Mouse (Mus musculus): Measurements from ENCODE around the gene Arhgap35. TPM values are rescaled to one million over a fixed set of nuclear protein-coding genes. Genes with fewer than 3 reads are reported as not detected.

Arhgap35 gene
- polyA plus RNA-seq, 1 experiment from 2014 or later = 41.2 TPM

- WGBS = 73% methylated on average over 1 of the region's 1 CpGs
- H3K4me2 ChIP-seq (ENCODE audit: low read length) = no peak overlapping the region
- no peak for ATAC-seq
- H3K27ac ChIP-seq (ENCODE audit: low read length) = no peak overlapping the region
- no peak overlapping the region for H3K9ac ChIP-seq (replicated peaks; ENCODE audit: low read depth, low read length)
- peaks cover 13% of the 10 kb centered on the region for H3K4me1 ChIP-seq (replicated peaks; ENCODE audit: control insufficient read depth, insufficient read depth, low read length)
- no peaks in the 10 kb centered on the region for H3K36me3 ChIP-seq (ENCODE audit: control insufficient read depth, insufficient read depth)
- no peaks in the 10 kb centered on the region for H3K27me3 ChIP-seq (replicated peaks; ENCODE audit: control insufficient read depth, insufficient read depth, low read length)
- H3K9me3 ChIP-seq (ENCODE audit: control insufficient read depth, low read length) = no peaks in the 10 kb centered on the region
- H3K4me3 ChIP-seq (replicated peaks; ENCODE audit: low read length) = no peak overlapping the region
Measured at GRCm38 (mm10) chr7:16583775-16584174, 31.0 kb downstream of the Arhgap35 start.

- Histone ChIP-seq H3K9me3 (ENCODE audit: control insufficient read depth, low read length) (no peaks in the 10 kb centered on the region), H3K27me3 (replicated peaks; ENCODE audit: control insufficient read depth, insufficient read depth, low read length) (no peaks in the 10 kb centered on the region), H3K4me3 (replicated peaks; ENCODE audit: low read length) (no peak overlapping the region), H3K4me2 (ENCODE audit: low read length) (no peak overlapping the region), H3K27ac (ENCODE audit: low read length) (no peak overlapping the region), H3K9ac (replicated peaks; ENCODE audit: low read depth, low read length) (no peak overlapping the region), H3K36me3 (ENCODE audit: control insufficient read depth, insufficient read depth) (no peaks in the 10 kb centered on the region), H3K4me1 (replicated peaks; ENCODE audit: control insufficient read depth, insufficient read depth, low read length) (peaks cover 13% of the 10 kb centered on the region)
- no peak for ATAC-seq
- WGBS = 90% methylated on average over 3 of the region's 3 CpGs
Measured at GRCm38 (mm10) chr7:16582299-16582698, 32.5 kb downstream of the Arhgap35 start.

- H3K4me2 ChIP-seq (ENCODE audit: low read length) = no peak overlapping the region
- WGBS = 71% methylated on average over 13 of the region's 13 CpGs
- no peak overlapping the region for H3K27ac ChIP-seq (ENCODE audit: low read length)
- no peak; the same call in 1 of the 2 replicates for ATAC-seq
- no peak overlapping the region for H3K9ac ChIP-seq (replicated peaks; ENCODE audit: low read depth, low read length)
- H3K4me1 ChIP-seq (replicated peaks; ENCODE audit: control insufficient read depth, insufficient read depth, low read length) = peaks cover 13% of the 10 kb centered on the region
- no peaks in the 10 kb centered on the region for H3K27me3 ChIP-seq (replicated peaks; ENCODE audit: control insufficient read depth, insufficient read depth, low read length)
- no peak overlapping the region for H3K4me3 ChIP-seq (replicated peaks; ENCODE audit: low read length)
- no peaks in the 10 kb centered on the region for H3K9me3 ChIP-seq (ENCODE audit: control insufficient read depth, low read length)
- H3K36me3 ChIP-seq (ENCODE audit: control insufficient read depth, insufficient read depth) = no peaks in the 10 kb centered on the region
Measured at GRCm38 (mm10) chr7:16581276-16582100, 33.3 kb downstream of the Arhgap35 start.

- no peaks in the 10 kb centered on the region for H3K9me3 ChIP-seq (ENCODE audit: control insufficient read depth, low read length)
- no peaks in the 10 kb centered on the region for H3K27me3 ChIP-seq (replicated peaks; ENCODE audit: control insufficient read depth, insufficient read depth, low read length)
- H3K4me1 ChIP-seq (replicated peaks; ENCODE audit: control insufficient read depth, insufficient read depth, low read length) = peaks cover 3% of the 10 kb centered on the region; the same call in 1 of the 2 replicates
- H3K36me3 ChIP-seq (ENCODE audit: control insufficient read depth, insufficient read depth) = no peaks in the 10 kb centered on the region
- WGBS = 74% methylated on average over 1 of the region's 1 CpGs
- H3K9ac ChIP-seq (replicated peaks; ENCODE audit: low read depth, low read length) = no peak overlapping the region
- H3K4me2 ChIP-seq (ENCODE audit: low read length) = no peak overlapping the region
- H3K4me3 ChIP-seq (replicated peaks; ENCODE audit: low read length) = no peak overlapping the region
- ATAC-seq = no peak
- no peak overlapping the region for H3K27ac ChIP-seq (ENCODE audit: low read length)
Measured at GRCm38 (mm10) chr7:16576719-16577118, 38.1 kb downstream of the Arhgap35 start.

- Histone ChIP-seq H3K9ac (replicated peaks; ENCODE audit: low read depth, low read length) (no peak overlapping the region), H3K27me3 (replicated peaks; ENCODE audit: control insufficient read depth, insufficient read depth, low read length) (no peaks in the 10 kb centered on the region), H3K4me1 (replicated peaks; ENCODE audit: control insufficient read depth, insufficient read depth, low read length) (no peaks in the 10 kb centered on the region; the same call in 1 of the 2 replicates), H3K27ac (ENCODE audit: low read length) (no peak overlapping the region), H3K9me3 (ENCODE audit: control insufficient read depth, low read length) (no peaks in the 10 kb centered on the region), H3K4me3 (replicated peaks; ENCODE audit: low read length) (no peak overlapping the region), H3K4me2 (ENCODE audit: low read length) (no peak overlapping the region), H3K36me3 (ENCODE audit: control insufficient read depth, insufficient read depth) (no peaks in the 10 kb centered on the region)
- WGBS = 96% methylated on average over 1 of the region's 1 CpGs
- ATAC-seq = no peak
Measured at GRCm38 (mm10) chr7:16571191-16571590, 43.6 kb downstream of the Arhgap35 start.

GRCm38 (mm10) chr7:16570737-16571136, 44.1 kb downstream of the Arhgap35 start:
- Histone ChIP-seq H3K36me3 (ENCODE audit: control insufficient read depth, insufficient read depth) (no peaks in the 10 kb centered on the region), H3K4me1 (replicated peaks; ENCODE audit: control insufficient read depth, insufficient read depth, low read length) (no peaks in the 10 kb centered on the region), H3K9ac (replicated peaks; ENCODE audit: low read depth, low read length) (no peak overlapping the region), H3K4me2 (ENCODE audit: low read length) (no peak overlapping the region), H3K9me3 (ENCODE audit: control insufficient read depth, low read length) (no peaks in the 10 kb centered on the region), H3K27ac (ENCODE audit: low read length) (no peak overlapping the region), H3K27me3 (replicated peaks; ENCODE audit: control insufficient read depth, insufficient read depth, low read length) (no peaks in the 10 kb centered on the region), H3K4me3 (replicated peaks; ENCODE audit: low read length) (no peak overlapping the region)
- no peak for ATAC-seq
- 91% methylated on average over 1 of the region's 1 CpGs for WGBS

GRCm38 (mm10) chr7:16564491-16564890, 50.3 kb downstream of the Arhgap35 start:
- Histone ChIP-seq H3K4me2 (ENCODE audit: low read length) (no peak overlapping the region), H3K36me3 (ENCODE audit: control insufficient read depth, insufficient read depth) (peaks cover 28% of the 10 kb centered on the region), H3K4me1 (replicated peaks; ENCODE audit: control insufficient read depth, insufficient read depth, low read length) (no peaks in the 10 kb centered on the region; the same call in 1 of the 2 replicates), H3K4me3 (replicated peaks; ENCODE audit: low read length) (no peak overlapping the region), H3K27me3 (replicated peaks; ENCODE audit: control insufficient read depth, insufficient read depth, low read length) (no peaks in the 10 kb centered on the region), H3K27ac (ENCODE audit: low read length) (no peak overlapping the region), H3K9ac (replicated peaks; ENCODE audit: low read depth, low read length) (no peak overlapping the region), H3K9me3 (ENCODE audit: control insufficient read depth, low read length) (no peaks in the 10 kb centered on the region)
- WGBS = 96% methylated on average over 8 of the region's 8 CpGs
- no peak for ATAC-seq

GRCm38 (mm10) chr7:16557783-16558538, 56.8 kb downstream of the Arhgap35 start:
- Histone ChIP-seq H3K9me3 (ENCODE audit: control insufficient read depth, low read length) (no peaks in the 10 kb centered on the region), H3K4me3 (replicated peaks; ENCODE audit: low read length) (no peak overlapping the region), H3K27me3 (replicated peaks; ENCODE audit: control insufficient read depth, insufficient read depth, low read length) (no peaks in the 10 kb centered on the region), H3K4me1 (replicated peaks; ENCODE audit: control insufficient read depth, insufficient read depth, low read length) (peaks cover 16% of the 10 kb centered on the region), H3K4me2 (ENCODE audit: low read length) (no peak overlapping the region), H3K36me3 (ENCODE audit: control insufficient read depth, insufficient read depth) (peaks cover 9% of the 10 kb centered on the region), H3K27ac (ENCODE audit: low read length) (no peak overlapping the region), H3K9ac (replicated peaks; ENCODE audit: low read depth, low read length) (no peak overlapping the region)
- 25% methylated on average over 9 of the region's 9 CpGs for WGBS
- ATAC-seq = peak; percentile 43; the same call in 1 of the 2 replicates

GRCm38 (mm10) chr7:16557251-16557650, 57.5 kb downstream of the Arhgap35 start:
- Histone ChIP-seq H3K27me3 (replicated peaks; ENCODE audit: control insufficient read depth, insufficient read depth, low read length) (no peaks in the 10 kb centered on the region), H3K4me3 (replicated peaks; ENCODE audit: low read length) (no peak overlapping the region), H3K4me2 (ENCODE audit: low read length) (no peak overlapping the region), H3K36me3 (ENCODE audit: control insufficient read depth, insufficient read depth) (peaks cover 4% of the 10 kb centered on the region), H3K9me3 (ENCODE audit: control insufficient read depth, low read length) (no peaks in the 10 kb centered on the region), H3K27ac (ENCODE audit: low read length) (no peak overlapping the region), H3K9ac (replicated peaks; ENCODE audit: low read depth, low read length) (no peak overlapping the region), H3K4me1 (replicated peaks; ENCODE audit: control insufficient read depth, insufficient read depth, low read length) (peaks cover 16% of the 10 kb centered on the region)
- no peak for ATAC-seq
- WGBS = 47% methylated on average over 4 of the region's 4 CpGs
